Mouse (Mus musculus): ENCODE measurements around the gene Pabpn1. TPM values are rescaled to one million over a fixed set of nuclear protein-coding genes. Genes with fewer than 3 reads are reported as not detected.

Gene Pabpn1
- polyA plus RNA-seq, 1 experiment from 2014 or later = 159 TPM

DNA sequence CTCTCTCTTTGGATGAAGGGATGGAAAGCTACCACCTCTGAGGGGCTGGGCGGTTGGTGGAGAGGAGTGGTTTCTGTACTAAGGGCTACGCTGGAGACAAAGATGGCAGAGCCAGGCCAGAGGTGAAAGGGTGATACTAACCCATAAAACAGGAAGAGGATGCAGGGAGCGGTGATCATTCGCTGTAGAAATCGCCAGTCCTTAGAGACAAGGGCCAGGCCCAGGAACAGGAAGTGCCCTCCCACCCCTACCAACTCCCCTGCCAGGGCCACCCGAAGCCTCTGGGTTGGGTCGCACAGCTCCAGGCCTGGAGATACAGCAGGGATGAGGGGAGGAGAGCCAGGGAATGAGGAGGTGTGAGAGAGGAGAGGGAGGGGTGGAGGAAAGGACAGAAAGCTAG, 16.4 kb downstream of the Pabpn1 start:
- no peak overlapping the region for H3K27ac ChIP-seq
- DNase-seq (ENCODE audit: low spot score) (no peak), ATAC-seq (ENCODE audit: low FRiP score) (no peak)
- no peak overlapping the region for H3K4me2 ChIP-seq (replicated peaks)
- H3K9ac ChIP-seq = no peak overlapping the region
- no peaks in the 10 kb centered on the region for H3K9me3 ChIP-seq (ENCODE audit: control insufficient read depth, low read length)
- no peak overlapping the region for H3K4me3 ChIP-seq (replicated peaks; ENCODE audit: low read length)
- H3K36me3 ChIP-seq (replicated peaks; ENCODE audit: control insufficient read depth, insufficient read depth) = peaks cover 61% of the 10 kb centered on the region
- 81% methylated on average over 7 of the region's 7 CpGs for WGBS
- H3K4me1 ChIP-seq (replicated peaks; ENCODE audit: control insufficient read depth, insufficient read depth, low read length) = peaks cover 10% of the 10 kb centered on the region
- no peaks in the 10 kb centered on the region for H3K27me3 ChIP-seq (ENCODE audit: control insufficient read depth, insufficient read depth, low read length)

DNA sequence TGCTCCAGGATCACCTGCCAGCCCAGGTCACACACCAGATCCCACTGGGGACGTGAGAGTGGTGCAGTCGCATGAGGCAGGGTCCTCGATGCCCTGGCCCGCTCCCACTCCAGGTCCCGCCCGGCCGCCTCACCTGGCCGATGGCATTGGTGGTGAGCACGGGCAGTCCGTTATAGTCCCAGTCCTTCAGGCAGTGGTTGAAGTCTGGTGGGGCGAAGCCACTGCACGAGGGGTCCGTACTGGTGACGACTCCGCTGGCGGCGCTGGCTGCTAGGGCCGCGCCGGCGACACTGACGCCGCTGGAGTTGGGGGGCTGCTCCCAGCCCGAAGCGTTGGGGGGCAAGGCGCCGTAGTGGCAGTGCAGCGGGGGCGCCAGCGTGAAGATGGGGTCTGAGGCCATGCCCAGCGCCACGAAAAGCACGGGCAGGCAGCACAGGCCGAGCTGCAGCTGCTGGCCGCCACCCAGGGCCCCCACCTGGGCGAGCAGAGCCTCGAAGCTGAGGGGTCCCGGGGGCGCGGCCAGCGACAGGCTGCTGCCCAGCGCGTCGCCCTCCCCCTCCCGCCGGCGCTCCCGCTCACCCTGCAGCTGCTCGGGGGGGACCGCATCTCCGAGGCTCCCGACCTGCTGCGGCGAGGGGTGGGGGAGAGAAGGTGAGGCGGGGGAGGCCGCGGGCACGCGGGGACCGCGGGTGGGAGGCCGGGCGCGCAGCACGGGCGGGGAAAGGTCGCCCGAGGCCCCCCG, 20.0 kb downstream of the Pabpn1 start:
- DNase-seq (ENCODE audit: low spot score) (no peak), ATAC-seq (ENCODE audit: low FRiP score) (peak; percentile 61)
- WGBS = 3% methylated on average over 60 of the region's 69 CpGs
- no peaks in the 10 kb centered on the region for H3K27me3 ChIP-seq (ENCODE audit: control insufficient read depth, insufficient read depth, low read length)
- peaks cover 42% of the 10 kb centered on the region for H3K36me3 ChIP-seq (replicated peaks; ENCODE audit: control insufficient read depth, insufficient read depth)
- H3K4me1 ChIP-seq (replicated peaks; ENCODE audit: control insufficient read depth, insufficient read depth, low read length) = peaks cover 11% of the 10 kb centered on the region
- H3K4me3 ChIP-seq (replicated peaks; ENCODE audit: low read length) = peak overlapping the region; percentile 83
- peak overlapping the region; percentile 85 for H3K4me2 ChIP-seq (replicated peaks)
- H3K27ac ChIP-seq = peak overlapping the region; percentile 94
- H3K9ac ChIP-seq = peak overlapping the region; percentile 95
- no peaks in the 10 kb centered on the region for H3K9me3 ChIP-seq (ENCODE audit: control insufficient read depth, low read length)

DNA sequence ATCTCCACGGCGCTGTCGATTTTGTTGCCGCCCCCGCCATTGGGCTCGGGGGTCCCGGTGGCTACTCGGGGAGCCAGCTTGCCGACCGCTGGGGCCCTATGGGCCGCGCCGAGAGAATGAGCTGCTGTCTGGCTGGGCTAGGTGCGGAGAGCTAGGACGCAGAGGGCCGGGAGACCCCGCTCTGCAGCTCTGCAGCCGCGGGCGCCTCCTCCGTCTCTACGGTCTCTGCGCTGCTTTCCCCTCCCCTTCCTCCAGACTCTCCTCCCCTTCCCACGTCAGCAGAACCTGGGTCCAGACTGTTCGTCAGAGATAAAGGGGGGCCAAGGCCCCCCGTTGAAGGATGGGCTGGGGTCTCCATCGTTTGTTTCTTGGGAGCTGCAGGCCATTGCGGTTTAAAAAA, 20.6 kb downstream of the Pabpn1 start, which contains the start of gene Slc22a17:
Gene Slc22a17 (minus strand): TSS at position 247 of the 400 bp plus-strand sequence.
- WGBS = 0% methylated on average over 27 of the region's 28 CpGs
- peaks cover 11% of the 10 kb centered on the region for H3K4me1 ChIP-seq (replicated peaks; ENCODE audit: control insufficient read depth, insufficient read depth, low read length)
- peak within 1 kb of the TSS; percentile 95 for H3K9ac ChIP-seq

DNA sequence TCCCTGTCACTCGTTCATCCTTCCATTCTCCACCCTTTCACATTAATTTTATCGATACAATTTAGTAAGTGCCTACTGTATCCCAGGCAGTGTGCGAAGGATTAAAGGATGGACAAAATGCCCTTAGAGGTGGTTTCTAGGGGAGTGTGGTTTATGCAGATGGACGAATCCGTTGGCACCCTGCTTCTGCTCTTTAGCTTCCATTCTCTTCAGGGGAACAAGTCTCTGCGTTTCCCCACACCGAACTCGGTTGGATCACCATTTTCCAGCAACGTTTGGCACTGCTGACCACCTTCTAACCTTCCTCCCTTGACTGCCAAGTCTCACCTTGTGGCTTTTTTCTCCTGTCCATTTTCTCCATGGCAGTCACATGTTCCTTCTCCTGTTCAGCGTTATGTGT, 21.0 kb downstream of the Pabpn1 start:
- Histone ChIP-seq H3K4me1 (replicated peaks; ENCODE audit: control insufficient read depth, insufficient read depth, low read length) (peaks cover 11% of the 10 kb centered on the region), H3K9me3 (ENCODE audit: control insufficient read depth, low read length) (no peaks in the 10 kb centered on the region), H3K4me2 (replicated peaks) (peak overlapping the region; percentile 85), H3K36me3 (replicated peaks; ENCODE audit: control insufficient read depth, insufficient read depth) (peaks cover 34% of the 10 kb centered on the region), H3K27ac (peak overlapping the region; percentile 94), H3K27me3 (ENCODE audit: control insufficient read depth, insufficient read depth, low read length) (no peaks in the 10 kb centered on the region), H3K9ac (peak overlapping the region; percentile 95), H3K4me3 (replicated peaks; ENCODE audit: low read length) (peak overlapping the region; percentile 83)
- DNase-seq (ENCODE audit: low spot score) (no peak), ATAC-seq (ENCODE audit: low FRiP score) (no peak)
- 15% methylated on average over 10 of the region's 10 CpGs for WGBS

More for the DNA sequence above, 20.6 kb downstream of the Pabpn1 start, which contains the start of gene Slc22a17:
- DNase-seq (ENCODE audit: low spot score) (peak; percentile 87), ATAC-seq (ENCODE audit: low FRiP score) (peak; percentile 96)
- no peaks in the 10 kb centered on the region for H3K27me3 ChIP-seq (ENCODE audit: control insufficient read depth, insufficient read depth, low read length)
- H3K4me3 ChIP-seq (replicated peaks; ENCODE audit: low read length) = peak within 1 kb of the TSS; percentile 83
- no peaks in the 10 kb centered on the region for H3K9me3 ChIP-seq (ENCODE audit: control insufficient read depth, low read length)
- peak within 1 kb of the TSS; percentile 85 for H3K4me2 ChIP-seq (replicated peaks)
- peak within 1 kb of the TSS; percentile 94 for H3K27ac ChIP-seq
- peaks cover 39% of the 10 kb centered on the region for H3K36me3 ChIP-seq (replicated peaks; ENCODE audit: control insufficient read depth, insufficient read depth)

DNA sequence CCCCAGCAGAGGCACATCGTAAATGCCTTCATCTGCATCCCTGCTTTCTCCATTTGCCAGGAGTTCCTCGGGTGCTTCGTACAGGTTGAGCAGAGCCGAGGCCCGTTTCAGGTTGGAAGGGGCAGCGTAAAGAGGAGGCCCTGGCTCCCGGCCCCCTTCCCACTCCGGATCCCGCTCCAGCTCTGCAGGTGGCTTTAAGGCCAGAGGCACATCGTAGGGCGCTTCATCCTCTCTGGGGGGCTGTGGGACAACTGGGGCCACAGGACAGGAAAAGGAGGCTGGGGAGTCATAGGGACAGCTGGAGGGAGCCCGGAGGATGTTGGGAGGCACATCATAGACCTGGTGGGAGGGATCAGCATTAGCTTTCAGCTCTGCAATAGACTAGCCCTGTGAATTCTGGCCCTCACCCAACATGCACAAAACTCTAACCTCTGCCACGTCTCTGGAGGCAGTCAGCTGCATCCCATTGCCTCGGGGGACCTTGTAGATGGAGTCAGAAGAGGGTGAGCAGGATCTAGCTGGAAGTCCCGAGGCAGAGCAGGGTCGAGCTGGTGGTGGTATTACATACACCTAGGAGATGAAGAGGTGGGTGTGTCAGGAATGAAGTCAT, 27.9 kb downstream of the Pabpn1 start:
- Histone ChIP-seq H3K36me3 (replicated peaks; ENCODE audit: control insufficient read depth, insufficient read depth) (peaks cover 17% of the 10 kb centered on the region), H3K9ac (no peak overlapping the region), H3K4me1 (replicated peaks; ENCODE audit: control insufficient read depth, insufficient read depth, low read length) (no peaks in the 10 kb centered on the region), H3K4me3 (replicated peaks; ENCODE audit: low read length) (no peak overlapping the region), H3K27ac (no peak overlapping the region), H3K27me3 (ENCODE audit: control insufficient read depth, insufficient read depth, low read length) (no peaks in the 10 kb centered on the region), H3K9me3 (ENCODE audit: control insufficient read depth, low read length) (peaks cover 14% of the 10 kb centered on the region; the same call in 1 of the 2 replicates), H3K4me2 (replicated peaks) (no peak overlapping the region)
- ATAC-seq (ENCODE audit: low FRiP score) (no peak), DNase-seq (ENCODE audit: low spot score) (no peak)
- 96% methylated on average over 16 of the region's 16 CpGs for WGBS

DNA sequence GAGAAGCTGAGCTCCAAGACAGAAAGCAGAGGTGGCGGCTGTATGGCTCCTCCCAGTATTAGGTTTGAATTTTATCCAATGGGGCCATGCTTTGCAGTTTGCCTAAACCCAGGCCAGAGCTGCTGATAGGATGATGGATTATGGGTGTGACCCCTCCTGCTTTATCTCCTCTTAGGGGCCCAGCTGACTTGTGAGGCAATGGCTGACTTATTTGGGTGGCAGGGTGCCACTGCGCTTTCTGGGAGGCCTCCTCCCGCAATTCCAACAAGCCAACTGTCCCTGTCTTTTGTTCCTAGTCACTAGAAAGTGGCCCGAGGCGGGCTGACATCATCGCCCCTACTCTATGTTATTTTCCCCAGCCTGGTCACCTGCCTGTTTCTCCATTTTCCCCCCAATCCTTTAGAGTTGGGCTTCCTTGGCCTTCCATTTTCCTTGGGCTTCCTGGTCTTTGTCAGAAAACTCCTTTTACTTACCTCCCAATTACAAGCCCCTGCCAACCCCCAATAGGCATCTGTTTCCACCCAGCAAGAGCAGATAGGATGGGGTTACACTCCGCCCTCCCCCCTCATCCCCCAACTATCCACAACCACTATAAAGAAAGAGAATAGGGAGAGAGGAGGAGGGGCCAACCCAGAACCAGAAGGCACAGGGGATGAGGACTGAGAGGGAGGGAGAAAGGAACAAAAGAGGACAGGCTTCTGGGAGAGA, 32.5 kb downstream of the Pabpn1 start:
- Histone ChIP-seq H3K4me2 (replicated peaks) (peak overlapping the region; percentile 83), H3K36me3 (replicated peaks; ENCODE audit: control insufficient read depth, insufficient read depth) (no peaks in the 10 kb centered on the region), H3K4me1 (replicated peaks; ENCODE audit: control insufficient read depth, insufficient read depth, low read length) (peaks cover 12% of the 10 kb centered on the region; the same call in 1 of the 2 replicates), H3K4me3 (replicated peaks; ENCODE audit: low read length) (peak overlapping the region; percentile 45), H3K27me3 (ENCODE audit: control insufficient read depth, insufficient read depth, low read length) (no peaks in the 10 kb centered on the region), H3K9me3 (ENCODE audit: control insufficient read depth, low read length) (peaks cover 14% of the 10 kb centered on the region; the same call in 1 of the 2 replicates), H3K9ac (peak overlapping the region; percentile 74; the same call in 1 of the 2 replicates), H3K27ac (peak overlapping the region; percentile 83)
- DNase-seq (ENCODE audit: low spot score) (no peak), ATAC-seq (ENCODE audit: low FRiP score) (peak; percentile 38; the same call in 1 of the 2 replicates)
- 11% methylated on average over 7 of the region's 7 CpGs for WGBS

DNA sequence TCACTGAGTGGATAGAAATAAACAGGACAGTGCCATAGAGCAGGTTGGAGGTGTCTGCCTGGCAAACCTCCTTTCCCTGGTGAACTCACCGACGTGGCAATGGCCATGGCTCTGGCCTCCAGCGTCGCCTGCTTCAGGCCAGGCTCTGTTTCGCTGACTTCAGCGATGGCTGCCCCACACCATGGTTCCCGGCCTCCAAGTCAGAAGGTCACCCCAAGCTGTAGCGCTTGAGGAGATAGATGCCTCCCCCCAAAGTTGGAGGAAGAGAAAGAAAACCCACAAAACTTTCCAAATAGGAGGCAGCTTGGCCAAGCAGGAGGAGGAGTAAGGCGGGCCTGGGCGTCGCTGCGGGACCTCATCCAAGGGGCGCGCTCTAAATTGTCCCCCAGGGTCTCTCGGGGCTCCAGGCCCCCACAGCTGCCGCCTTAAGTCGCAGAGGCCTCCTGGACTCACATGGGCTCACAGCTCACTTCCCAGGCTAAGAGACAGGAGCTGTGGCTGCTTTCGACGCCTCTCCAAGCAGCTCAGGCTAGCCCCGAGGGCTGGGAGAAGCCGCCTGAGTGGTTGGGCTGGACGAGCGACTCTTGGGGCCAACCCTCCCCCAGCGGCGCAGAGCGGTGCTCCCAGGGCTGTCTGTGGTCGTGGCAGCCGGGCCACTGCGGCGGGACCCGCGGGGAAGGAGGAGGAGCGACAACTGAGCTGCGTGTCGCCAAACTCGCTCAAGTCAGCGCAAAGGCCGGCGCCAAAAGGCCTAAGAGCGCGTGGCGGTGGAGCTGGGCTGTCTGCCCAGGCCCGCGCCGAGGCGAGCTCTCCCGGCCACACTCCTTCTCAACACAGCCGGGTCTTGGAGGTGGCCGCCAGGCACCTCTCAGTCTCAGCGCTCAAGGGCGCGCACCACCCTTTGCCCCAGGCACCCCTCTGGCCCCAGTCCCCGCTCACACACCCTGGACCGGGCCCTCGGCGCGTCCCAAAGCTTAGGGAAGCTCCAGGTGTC, 33.3 kb downstream of the Pabpn1 start, which contains the start of gene Efs:
Gene Efs (minus strand): TSS at position 778 of the 994 bp plus-strand sequence.
- H3K4me2 ChIP-seq (replicated peaks) = peak within 1 kb of the TSS; percentile 83
- peak within 1 kb of the TSS; percentile 83 for H3K27ac ChIP-seq
- ATAC-seq (ENCODE audit: low FRiP score) (peak; percentile 69), DNase-seq (ENCODE audit: low spot score) (peak; percentile 57)
- peak within 1 kb of the TSS; percentile 74 for H3K9ac ChIP-seq
- no peaks in the 10 kb centered on the region for H3K36me3 ChIP-seq (replicated peaks; ENCODE audit: control insufficient read depth, insufficient read depth)
- H3K9me3 ChIP-seq (ENCODE audit: control insufficient read depth, low read length) = peaks cover 11% of the 10 kb centered on the region; the same call in 1 of the 2 replicates
- peak within 1 kb of the TSS; percentile 45 for H3K4me3 ChIP-seq (replicated peaks; ENCODE audit: low read length)
- 3% methylated on average over 56 of the region's 57 CpGs for WGBS
- H3K27me3 ChIP-seq (ENCODE audit: control insufficient read depth, insufficient read depth, low read length) = no peaks in the 10 kb centered on the region
- peaks cover 18% of the 10 kb centered on the region; the same call in 1 of the 2 replicates for H3K4me1 ChIP-seq (replicated peaks; ENCODE audit: control insufficient read depth, insufficient read depth, low read length)

DNA sequence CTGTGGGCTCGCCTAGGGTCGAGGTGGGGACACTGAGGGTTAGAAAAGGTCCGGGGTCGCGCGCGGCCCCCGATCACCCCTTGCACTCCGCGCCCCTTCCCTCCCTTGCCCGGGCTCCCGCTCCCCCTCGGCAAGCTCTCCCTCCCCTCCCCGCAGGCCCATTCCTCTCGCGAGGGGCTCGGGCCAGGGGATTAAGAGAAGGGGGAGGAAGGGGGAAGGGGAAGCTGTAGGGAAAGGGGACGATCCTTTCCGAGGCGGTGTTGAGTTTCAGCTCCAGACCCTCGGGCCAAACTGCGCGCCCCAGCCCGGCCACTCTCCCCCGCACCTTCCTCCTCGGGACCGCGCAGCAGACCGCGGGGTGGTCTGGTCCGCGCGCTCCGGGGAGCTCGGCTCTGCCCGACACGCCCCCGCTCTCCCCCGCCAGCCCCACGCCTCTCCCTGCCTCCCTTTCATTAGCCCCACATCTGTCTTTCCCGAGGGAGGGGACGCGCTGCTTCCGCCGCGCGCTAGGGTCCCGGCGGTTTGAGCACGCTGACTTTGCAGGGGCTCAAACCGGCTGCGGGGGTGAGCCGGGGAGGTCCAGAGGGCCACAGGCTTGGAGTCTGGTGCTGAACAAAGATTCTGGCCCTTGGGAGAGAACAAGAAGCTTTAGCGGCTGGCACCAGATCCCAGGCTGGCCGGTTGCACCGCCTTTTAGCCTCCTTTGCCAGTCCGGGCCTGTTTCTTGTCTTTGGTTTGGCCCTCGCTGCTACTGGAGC, 34.3 kb downstream of the Pabpn1 start:
- Histone ChIP-seq H3K36me3 (replicated peaks; ENCODE audit: control insufficient read depth, insufficient read depth) (no peaks in the 10 kb centered on the region), H3K4me1 (replicated peaks; ENCODE audit: control insufficient read depth, insufficient read depth, low read length) (peaks cover 20% of the 10 kb centered on the region; the same call in 1 of the 2 replicates), H3K4me3 (replicated peaks; ENCODE audit: low read length) (peak overlapping the region; percentile 45), H3K27ac (peak overlapping the region; percentile 83), H3K9ac (peak overlapping the region; percentile 74), H3K9me3 (ENCODE audit: control insufficient read depth, low read length) (peaks cover 1% of the 10 kb centered on the region; the same call in 1 of the 2 replicates), H3K27me3 (ENCODE audit: control insufficient read depth, insufficient read depth, low read length) (no peaks in the 10 kb centered on the region), H3K4me2 (replicated peaks) (peak overlapping the region; percentile 83)
- under 1% methylated on average over 40 of the region's 58 CpGs for WGBS
- ATAC-seq (ENCODE audit: low FRiP score) (peak; percentile 68), DNase-seq (ENCODE audit: low spot score) (peak; percentile 60)
